ENCODE assay signal across 11 mouse cellular contexts in the genomic region with DNA sequence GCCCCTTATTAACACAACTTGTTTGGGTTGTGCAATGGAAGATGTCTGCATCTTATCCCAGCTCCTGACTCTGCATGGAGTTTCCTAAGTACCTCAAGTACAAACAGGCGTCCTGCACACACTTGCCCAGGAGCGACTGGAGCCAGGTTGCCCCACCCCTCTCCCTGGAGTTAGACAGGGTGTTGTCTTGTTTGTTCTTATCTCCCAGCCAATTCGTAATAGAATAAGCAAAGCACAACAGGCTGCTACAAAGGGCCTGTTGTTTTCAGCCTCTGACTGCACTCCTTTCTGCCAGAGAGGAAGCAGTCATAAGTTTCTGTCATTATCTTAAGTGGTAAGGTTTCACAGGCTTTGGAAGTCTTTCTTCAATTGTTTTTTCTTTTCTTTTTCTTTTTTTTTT.
DNase-seq lines count a peak whose midpoint lies in the region; ATAC-seq and TF ChIP-seq lines count a peak whose summit lies in the region.
"Had no signal": no experiment of that assay in that cellular context is flagged by ENCODE, and none has a peak within 500 bp of the region (broad histone marks: within the 10 kb centered on the region; RNA-seq: fewer than 3 reads in every experiment).

No protein-coding gene starts in this region.

- no peak overlapping the region for H3K4me3 ChIP-seq in lung, adult 2 months (replicated peaks; ENCODE audit: extremely low read depth, low read depth, low read length)
- H3K4me3 ChIP-seq in limb, embryonic 12.5 days (replicated peaks), result no peak overlapping the region
- no peak overlapping the region for H3K4me3 ChIP-seq in stomach, postnatal 0 days (ENCODE audit: low read depth, low read length)
- H3K4me3 ChIP-seq in forebrain, embryonic 16.5 days (replicated peaks; ENCODE audit: low read length), result no peak overlapping the region
- H3K4me3 ChIP-seq: kidney, embryonic 15.5 days; liver, embryonic 15.5 days had no signal

- H3K4me1 ChIP-seq in lung, adult 2 months (ENCODE audit: control insufficient read depth, insufficient read depth, low read length), result peaks cover 12% of the 10 kb centered on the region
- peaks cover 31% of the 10 kb centered on the region for H3K4me1 ChIP-seq in limb, embryonic 12.5 days (replicated peaks)
- H3K4me1 ChIP-seq in stomach, postnatal 0 days (replicated peaks; ENCODE audit: control insufficient read depth, insufficient read depth), result peaks cover 8% of the 10 kb centered on the region
- H3K4me1 ChIP-seq in forebrain, embryonic 16.5 days (replicated peaks; ENCODE audit: control insufficient read depth, insufficient read depth, low read length), result peaks cover 10% of the 10 kb centered on the region
- H3K4me1 ChIP-seq: kidney, embryonic 15.5 days had no signal

- H3K36me3 ChIP-seq in limb, embryonic 12.5 days, result no peaks in the 10 kb centered on the region
- H3K36me3 ChIP-seq in stomach, postnatal 0 days (ENCODE audit: control insufficient read depth, insufficient read depth, low read length), result no peaks in the 10 kb centered on the region
- no peaks in the 10 kb centered on the region for H3K36me3 ChIP-seq in forebrain, embryonic 16.5 days (ENCODE audit: control insufficient read depth, insufficient read depth)
- H3K36me3 ChIP-seq: kidney, embryonic 15.5 days; liver, embryonic 15.5 days had no signal

- WGBS in lung, adult 2 months, result 24% methylated on average over 3 of the region's 3 CpGs
- WGBS in limb, embryonic 12.5 days, result 26% methylated on average over 3 of the region's 3 CpGs
- WGBS in stomach, postnatal 0 days, result 22% methylated on average over 3 of the region's 3 CpGs
- 28% methylated on average over 3 of the region's 3 CpGs for WGBS in forebrain, embryonic 16.5 days

- no peak for TF ChIP-seq CTCF in lung, adult 2 months (IDR thresholded peaks at IDR 0.05; ENCODE audit: insufficient read depth, low read length)
- TF ChIP-seq CTCF in stomach, postnatal 0 days (IDR thresholded peaks at IDR 0.05; ENCODE audit: low read depth), result no peak

- H3K27ac ChIP-seq in limb, embryonic 12.5 days, result peak overlapping the region; percentile 50
- H3K27ac ChIP-seq in stomach, postnatal 0 days (replicated peaks), result peak overlapping the region; percentile 82
- H3K27ac ChIP-seq in forebrain, embryonic 16.5 days (ENCODE audit: low read length), result no peak overlapping the region
- H3K27ac ChIP-seq: kidney, embryonic 15.5 days; liver, embryonic 15.5 days had no signal

- no peak overlapping the region for H3K9ac ChIP-seq in limb, embryonic 12.5 days (replicated peaks)
- H3K9ac ChIP-seq in stomach, postnatal 0 days (ENCODE audit: low read length), result no peak overlapping the region
- no peak overlapping the region for H3K9ac ChIP-seq in forebrain, embryonic 16.5 days (replicated peaks; ENCODE audit: low read depth, low read length)
- H3K9ac ChIP-seq: kidney, embryonic 15.5 days; liver, embryonic 15.5 days had no signal

- H3K27me3 ChIP-seq in limb, embryonic 12.5 days, result no peaks in the 10 kb centered on the region
- H3K27me3 ChIP-seq in stomach, postnatal 0 days (ENCODE audit: control insufficient read depth, insufficient read depth, low read length), result no peaks in the 10 kb centered on the region
- H3K27me3 ChIP-seq in forebrain, embryonic 16.5 days (replicated peaks; ENCODE audit: control insufficient read depth, insufficient read depth, low read length), result no peaks in the 10 kb centered on the region
- H3K27me3 ChIP-seq: kidney, embryonic 15.5 days; liver, embryonic 15.5 days had no signal

- no peak overlapping the region for H3K4me2 ChIP-seq in limb, embryonic 12.5 days
- no peak overlapping the region for H3K4me2 ChIP-seq in stomach, postnatal 0 days (replicated peaks; ENCODE audit: low read depth)
- H3K4me2 ChIP-seq in forebrain, embryonic 16.5 days (ENCODE audit: low read length), result no peak overlapping the region
- H3K4me2 ChIP-seq: kidney, embryonic 15.5 days; liver, embryonic 15.5 days had no signal

- ATAC-seq in limb, embryonic 12.5 days (ENCODE audit: insufficient number of reproducible peaks, insufficient read depth, low FRiP score, low TSS enrichment, low read depth), result no peak
- peak; percentile 95 for ATAC-seq in stomach, postnatal 0 days (ENCODE audit: low FRiP score, low TSS enrichment)
- ATAC-seq in forebrain, embryonic 16.5 days, result no peak

- peak; percentile 70 to 82 for DNase-seq in lung, adult 18-20 months
- no peak for DNase-seq in lung, adult 2 months
- peak; percentile 58 for DNase-seq in heart, adult 8-10 months (ENCODE audit: low spot score)
- peak; percentile 68 for DNase-seq in stomach, postnatal 0 days (ENCODE audit: low spot score)
- DNase-seq in layer of hippocampus, adult 9-10 months (ENCODE audit: low spot score), result no peak
- DNase-seq in layer of hippocampus, adult 8-10 months (ENCODE audit: low spot score in 2 of 2), result no peak
- DNase-seq: cerebellum, postnatal 25 days had no signal

- TF ChIP-seq POLR2A in lung, adult 2 months (IDR thresholded peaks at IDR 0.05; ENCODE audit: borderline replicate concordance, extremely low read depth, low read depth, low read length), result no peak

- TF ChIP-seq EP300 in stomach, postnatal 0 days (optimal IDR thresholded peaks at IDR 0.05), result peak; percentile 45

- no peaks in the 10 kb centered on the region for H3K9me3 ChIP-seq in limb, embryonic 12.5 days
- H3K9me3 ChIP-seq in stomach, postnatal 0 days (ENCODE audit: control insufficient read depth, low read length), result no peaks in the 10 kb centered on the region
- no peaks in the 10 kb centered on the region for H3K9me3 ChIP-seq in forebrain, embryonic 16.5 days (ENCODE audit: control insufficient read depth, low read length)
- H3K9me3 ChIP-seq: kidney, embryonic 15.5 days; liver, embryonic 15.5 days had no signal

Comparison
In these comparisons a context has a peak if more than half of its experiments do, and no peak if none do; other contexts are left out.
1. DNase-seq: peak in lung, adult 18-20 months (2 of 2), heart, adult 8-10 months (single experiment) and stomach, postnatal 0 days (single experiment); none in lung, adult 2 months (single experiment), layer of hippocampus, adult 9-10 months (single experiment) and layer of hippocampus, adult 8-10 months (0 of 2).